Mouse (Mus musculus): Measurements from ENCODE around the gene Gm6588. TPM values are rescaled to one million over a fixed set of nuclear protein-coding genes. Genes with fewer than 3 reads are reported as not detected.
A peak's percentile ranks its signal among the peaks of the same experiment; 100 is the strongest.

Gene Gm6588
- polyA plus RNA-seq, 1 experiment, result not detected

- H3K4me3 ChIP-seq (ENCODE audit: low read depth, low read length), result no peak overlapping the region
- H3K36me3 ChIP-seq (ENCODE audit: control insufficient read depth, insufficient read depth, low read length), result no peaks in the 10 kb centered on the region
- no peak for TF ChIP-seq POLR2A (IDR thresholded peaks at IDR 0.05; ENCODE audit: low read depth, low read length)
- no peak for TF ChIP-seq CTCF (IDR thresholded peaks at IDR 0.05; ENCODE audit: extremely low read depth, insufficient read length, insufficient replicate concordance, low read depth, low read length)
- 30% methylated on average over 13 of the region's 13 CpGs for WGBS
- H3K27ac ChIP-seq (ENCODE audit: insufficient read depth, low read depth, low read length), result peak overlapping the region; percentile 84
- peaks cover 9% of the 10 kb centered on the region for H3K4me1 ChIP-seq (ENCODE audit: control insufficient read depth, insufficient read depth, insufficient read length, low read length)
- H3K27me3 ChIP-seq (ENCODE audit: control insufficient read depth, insufficient read depth, low read length), result no peaks in the 10 kb centered on the region
These were observed 50.0 kb downstream of the Gm6588 start for GRCm38 (mm10) chr5:112498921-112499917.

DNA sequence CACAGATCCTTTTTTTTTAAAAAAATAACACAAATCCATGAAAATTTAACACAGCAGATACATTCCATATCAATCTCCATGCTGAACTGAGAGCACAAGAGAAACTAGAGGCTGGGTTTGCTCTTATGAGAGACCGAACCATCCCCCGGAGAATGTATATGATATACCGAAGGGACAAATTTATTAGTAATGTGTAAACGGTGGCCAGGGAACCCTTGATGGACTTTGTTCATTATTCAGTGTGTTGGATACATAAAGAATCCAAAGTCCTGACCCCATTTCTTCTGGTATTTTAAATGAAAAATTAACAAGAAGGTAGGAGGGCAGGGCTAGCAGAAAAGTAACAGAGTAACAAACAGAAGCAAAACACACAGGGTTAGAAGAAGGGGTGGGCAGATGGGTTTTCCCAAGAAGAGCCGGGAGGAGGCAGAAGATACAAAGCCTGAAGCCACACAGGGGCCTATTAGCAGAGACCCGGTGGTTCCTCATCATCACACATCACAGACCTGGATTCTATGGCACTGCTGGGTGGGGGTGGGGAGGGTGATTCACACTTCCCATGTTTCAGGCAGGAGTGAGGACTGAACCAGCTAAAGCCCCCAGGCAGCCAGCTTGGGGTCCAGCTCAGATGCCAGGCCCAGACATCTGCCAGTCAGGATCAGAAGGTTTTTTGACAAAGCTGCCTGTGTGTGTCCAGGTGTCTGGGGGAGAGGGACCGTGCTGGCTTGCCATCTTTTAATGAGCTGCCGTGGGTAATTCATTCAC lies 50.9 kb downstream of the Gm6588 start:
- TF ChIP-seq POLR2A (IDR thresholded peaks at IDR 0.05; ENCODE audit: low read depth, low read length) (no peak), CTCF (IDR thresholded peaks at IDR 0.05; ENCODE audit: extremely low read depth, insufficient read length, insufficient replicate concordance, low read depth, low read length) (no peak)
- 20% methylated on average over 8 of the region's 8 CpGs for WGBS
- Histone ChIP-seq H3K27me3 (ENCODE audit: control insufficient read depth, insufficient read depth, low read length) (no peaks in the 10 kb centered on the region), H3K4me1 (ENCODE audit: control insufficient read depth, insufficient read depth, insufficient read length, low read length) (peaks cover 9% of the 10 kb centered on the region), H3K36me3 (ENCODE audit: control insufficient read depth, insufficient read depth, low read length) (no peaks in the 10 kb centered on the region), H3K27ac (ENCODE audit: insufficient read depth, low read depth, low read length) (peak overlapping the region; percentile 84), H3K4me3 (ENCODE audit: low read depth, low read length) (no peak overlapping the region)

Other genes starting within 250 kb of the Gm6588 start
- 1.5 and 2.2 TPM in 2 replicates for gene Cryba4, start 196.9 kb upstream of the Gm6588 start, polyA plus RNA-seq (2012; rRNA removed)
- gene Crybb1, start 193.6 kb upstream of the Gm6588 start, polyA plus RNA-seq (2012; rRNA removed), result 0.33 and 0.34 TPM in 2 replicates
- 29.8 and 35.4 TPM in 2 replicates for gene Tpst2, start 172.7 kb upstream of the Gm6588 start, polyA plus RNA-seq (2012; rRNA removed)
- gene Tfip11, start 123.1 kb upstream of the Gm6588 start, polyA plus RNA-seq (2012; rRNA removed), result 18.3 and 40.0 TPM in 2 replicates
- 20.5 and 34.1 TPM in 2 replicates for gene Srrd, start 106.4 kb upstream of the Gm6588 start, polyA plus RNA-seq (2012; rRNA removed)
- 22.6 and 66.3 TPM in 2 replicates for gene Hps4, start 106.3 kb upstream of the Gm6588 start, polyA plus RNA-seq (2012; rRNA removed)
- gene Gm6583, start 93.4 kb upstream of the Gm6588 start, polyA plus RNA-seq (2012; rRNA removed), result not detected in 2 replicates
- 1.7 and 3.8 TPM in 2 replicates for gene Asphd2, start 54.6 kb upstream of the Gm6588 start, polyA plus RNA-seq (2012; rRNA removed)
- gene Sez6l, start 127.8 kb downstream of the Gm6588 start, polyA plus RNA-seq (2012; rRNA removed), result 0.42 and 0.48 TPM in 2 replicates